18 mouse cellular contexts compared by ENCODE assay signal in the genomic region with DNA sequence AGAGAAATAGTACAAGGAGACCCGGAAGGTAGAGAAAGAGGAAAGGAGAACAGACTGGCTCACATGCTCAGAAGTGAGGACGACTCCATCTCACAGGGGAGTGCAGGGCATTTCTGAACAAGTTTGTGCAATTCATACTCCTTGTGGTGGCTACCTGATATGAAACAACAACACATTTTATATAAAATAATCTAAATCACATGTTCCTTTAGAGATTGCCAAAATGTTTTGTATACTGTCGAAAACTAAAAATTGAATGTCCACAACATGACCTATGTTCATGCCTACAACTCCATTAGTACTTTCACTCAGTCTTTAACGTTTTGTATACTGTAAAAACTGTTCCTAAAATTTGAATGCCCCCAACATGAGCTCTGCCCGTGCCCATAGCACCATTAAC. TPM values are rescaled to one million over a fixed set of nuclear protein-coding genes. Genes with fewer than 3 reads are reported as not detected.
DNase-seq lines count a peak whose midpoint lies in the region; TF ChIP-seq lines count a peak whose summit lies in the region.
"Had no signal": no experiment of that assay in that cellular context is flagged by ENCODE, and none has a peak within 500 bp of the region (broad histone marks: within the 10 kb centered on the region; RNA-seq: fewer than 3 reads in every experiment).

No protein-coding gene starts in this region.

- in situ Hi-C loops in CH12.LX (cut with MboI; ENCODE audit: low pct_ligation_motif_present, low pct_unique_long_range_greater_than_20kb, low sequenced_read_pairs), result no loop called here

- H3K36me3 ChIP-seq in CH12.LX (replicated peaks in 1 of 2; ENCODE audit: control insufficient read depth in 1 of 2, insufficient read depth in 1 of 2, low read length in 1 of 2), result no peaks in the 10 kb centered on the region
- H3K36me3 ChIP-seq: G1E had no signal

- 0 out of 2 replicates have a peak overlapping the region, but pooled peaks have one; percentile 25 for H3K9ac ChIP-seq in CH12.LX (ENCODE audit: insufficient read depth, low read depth)

- no peak for TF ChIP-seq EP300 in CH12.LX (IDR thresholded peaks at IDR 0.05; ENCODE audit: low read length)

- no peak for TF ChIP-seq POLR2A in CH12.LX (IDR thresholded peaks at IDR 0.05; ENCODE audit: low read depth, low read length)

- peak overlapping the region; percentile 44; the same call in 1 of the 2 replicates for H3K27ac ChIP-seq in CH12.LX (ENCODE audit: insufficient read depth, low read depth)

- no peak overlapping the region for H3K4me3 ChIP-seq in CH12.LX (replicated peaks in 1 of 3; ENCODE audit: low read depth in 2 of 3, low read length in 2 of 3, poor library complexity in 1 of 3)

- no peaks in the 10 kb centered on the region for H3K27me3 ChIP-seq in CH12.LX (replicated peaks)
- H3K27me3 ChIP-seq: Patski had no signal

- H3K4me1 ChIP-seq in CH12.LX (ENCODE audit: control insufficient read depth in 1 of 2, insufficient read depth in 2 of 2), result peaks cover 52 to 83% of the 10 kb centered on the region in 2 experiments

- no peak for TF ChIP-seq RAD21 in CH12.LX (IDR thresholded peaks at IDR 0.05; ENCODE audit: low read depth, low read length)

- TF ChIP-seq CTCF in CH12.LX (conservative IDR thresholded peaks at IDR 0.05 in 1 of 2, IDR thresholded peaks at IDR 0.05 in 1 of 2; ENCODE audit: low read depth in 2 of 2, low read length in 2 of 2), result no peak

- H3K9me3 ChIP-seq in CH12.LX (replicated peaks; ENCODE audit: low read length), result no peaks in the 10 kb centered on the region
- H3K9me3 ChIP-seq: G1E had no signal

- dilution Hi-C loops in CH12.LX (cut with MboI; ENCODE audit: extremely low pct_ligation_motif_present, extremely low pct_unique_long_range_greater_than_20kb, low sequenced_read_pairs), result no loop called here

- H3K4me2 ChIP-seq in CH12.LX (ENCODE audit: insufficient read depth, low read depth, poor library complexity, severe bottlenecking), result no peak overlapping the region

- no peaks in the 10 kb centered on the region for H3K79me2 ChIP-seq in CH12.LX (replicated peaks; ENCODE audit: control insufficient read depth, extremely low read depth, insufficient read depth, poor library complexity, severe bottlenecking)

- no peak for DNase-seq in CH12.LX (ENCODE audit: extremely low read depth)
- DNase-seq in heart, postnatal 4 days, result no peak
- DNase-seq: adrenal gland, adult 2 months; adrenal gland, adult 8-10 months; adrenal gland, postnatal 10 days; adrenal gland, postnatal 14 days; adrenal gland, postnatal 25 days; adrenal gland, postnatal 36 days; B cell, adult 2 months; cerebellum, adult 11 months; cerebellum, adult 11-12 months; cerebellum, adult 18-20 months; cerebellum, adult 2 months; cerebellum, adult 8-10 months had no signal

TF ChIP-seq in CH12.LX, 34 proteins besides CTCF, POLR2A, EP300 and RAD21:
- TF ChIP-seq SIN3A (IDR thresholded peaks at IDR 0.05; ENCODE audit: low read length) (0 out of 2 replicates have a peak, but pooled peaks have one; percentile 37), JUND (conservative IDR thresholded peaks at IDR 0.05; ENCODE audit: low read depth, low read length) (no peak), TCF12 (IDR thresholded peaks at IDR 0.05; ENCODE audit: low read depth, low read length) (no peak), MYC (IDR thresholded peaks at IDR 0.05; ENCODE audit: low read depth, low read length) (0 out of 2 replicates have a peak, but pooled peaks have one; percentile 16), BHLHE40 (IDR thresholded peaks at IDR 0.05; ENCODE audit: low read depth, low read length) (peak; percentile 27; the same call in 1 of the 2 replicates), CHD1 (IDR thresholded peaks at IDR 0.05; ENCODE audit: low read depth, low read length) (peak; percentile 94)

RNA-seq across cellular contexts. Expression of a gene that starts 7.9 kb away (rescaled TPM):
- 115 and 138 TPM in 2 replicates for total RNA-seq in CH12.LX (2012; rRNA removed)
- 122 and 142 TPM in 2 replicates for total RNA-seq in CH12.LX (2014; rRNA removed)
- 74.5 and 81.7 TPM in 2 replicates for polyA plus RNA-seq in CH12.LX (2012; ENCODE audit: insufficient read length, low read depth)
- total RNA-seq in heart, postnatal 4 days (2021), result under 1 TPM; 0.16 to 0.26 TPM
- total RNA-seq: MEL had no signal
- polyA plus RNA-seq: C2C12, G1E had no signal

Comparison
In these comparisons a context has a peak if more than half of its experiments do, and no peak if none do; other contexts are left out.
1. RNA of a gene that starts 7.9 kb away (total RNA-seq): 115 to 142 TPM in CH12.LX; 0.16 to 0.26 TPM in heart, postnatal 4 days; every median in the first group is over 10 times any median in the second.